Comparison of ENCODE assay signal across 32 mouse cellular contexts in the genomic region with DNA sequence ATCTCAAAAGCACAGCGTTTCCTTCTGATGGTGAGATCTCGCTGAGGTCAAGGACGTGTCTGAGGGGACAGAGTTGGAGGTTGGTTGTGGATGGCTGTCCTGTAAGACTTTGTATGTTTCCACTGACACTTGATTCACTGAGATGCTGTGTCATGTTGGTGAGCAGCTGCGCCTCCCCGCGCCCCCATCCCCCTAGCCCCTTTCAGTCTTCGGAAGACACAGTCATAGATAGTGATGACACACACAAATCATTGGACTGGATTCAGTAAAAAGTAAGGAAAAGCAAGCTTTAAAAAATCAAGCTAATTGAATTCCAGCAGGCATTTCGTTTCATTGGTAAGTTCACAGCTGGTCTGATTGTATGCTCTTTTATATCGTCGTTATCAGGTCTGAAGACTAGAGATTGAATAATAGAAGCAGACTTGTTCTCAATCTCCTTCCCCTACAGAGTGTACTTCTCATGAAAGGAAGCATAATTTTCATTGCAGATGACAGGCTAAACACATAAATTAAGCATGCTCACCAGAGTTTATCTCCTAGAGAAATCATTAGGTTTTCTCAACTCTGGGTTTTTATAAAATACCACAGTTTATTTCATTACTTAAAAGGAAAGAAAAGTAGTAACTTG.
A peak's percentile ranks its signal among the peaks of the same experiment; 100 is the strongest.
DNase-seq lines count a peak whose midpoint lies in the region; ATAC-seq and TF ChIP-seq lines count a peak whose summit lies in the region.
"Had no signal": no experiment of that assay in that cellular context is flagged by ENCODE, and none has a peak within 500 bp of the region (broad histone marks: within the 10 kb centered on the region; RNA-seq: fewer than 3 reads in every experiment).

No protein-coding gene starts in this region.

- H3K27ac ChIP-seq in forebrain, embryonic 14.5 days (ENCODE audit: low read depth, low read length) = no peak overlapping the region
- H3K27ac ChIP-seq in forebrain, embryonic 12.5 days = no peak overlapping the region
- H3K27ac ChIP-seq: embryonic facial prominence, embryonic 10.5 days; embryonic facial prominence, embryonic 13.5 days; gastrocnemius, adult 2 months; heart, adult 2 months; heart, embryonic 10.5 days; heart, embryonic 13.5 days; hindbrain, embryonic 14.5 days; hindbrain, postnatal 0 days had no signal

- no peaks in the 10 kb centered on the region for H3K4me1 ChIP-seq in forebrain, embryonic 14.5 days (ENCODE audit: control insufficient read depth, insufficient read depth, low read length)
- peaks cover 5% of the 10 kb centered on the region; the same call in 1 of the 2 replicates for H3K4me1 ChIP-seq in forebrain, embryonic 12.5 days
- H3K4me1 ChIP-seq: embryonic facial prominence, embryonic 13.5 days had no signal

- peak; percentile 60; the same call in 1 of the 2 replicates for ATAC-seq in forebrain, embryonic 14.5 days
- ATAC-seq in forebrain, embryonic 12.5 days (ENCODE audit: low FRiP score) = no peak
- no peak for ATAC-seq in granulocyte monocyte progenitor cell, adult 5-6 weeks (replicated peaks; ENCODE audit: poor library complexity, severe bottlenecking)
- ATAC-seq in megakaryocyte-erythroid progenitor cell, adult 5-6 weeks (replicated peaks; ENCODE audit: low FRiP score, low TSS enrichment, poor library complexity, severe bottlenecking) = no peak
- ATAC-seq: hindbrain, postnatal 0 days; inflammation-experienced regulatory T-cells, adult 6 months; intestine, embryonic 16.5 days; Patski had no signal

- no peaks in the 10 kb centered on the region for H3K27me3 ChIP-seq in forebrain, embryonic 14.5 days (replicated peaks; ENCODE audit: control insufficient read depth, insufficient read depth, low read length)
- H3K27me3 ChIP-seq in forebrain, embryonic 12.5 days = no peaks in the 10 kb centered on the region
- H3K27me3 ChIP-seq: CH12.LX; embryonic facial prominence, embryonic 13.5 days; heart, embryonic 13.5 days; Patski had no signal

- peak; percentile 8 for DNase-seq in adrenal gland, postnatal 10 days
- no peak for DNase-seq in adrenal gland, adult 8-10 months
- peak; percentile 26 for DNase-seq in forebrain, embryonic 14.5 days (ENCODE audit: low spot score)
- peak; percentile 28 for DNase-seq in brain, embryonic 14.5 days (ENCODE audit: low read depth)
- DNase-seq: B cell, adult 2 months; cerebellum, adult 11-12 months; cerebellum, adult 8-10 months; cerebellum, postnatal 10 days; cerebellum, postnatal 36 days; embryo, embryonic 11 days; gastrocnemius, adult 2 months; gastrocnemius, postnatal 25 days; heart, adult 2 months; heart, postnatal 14 days; heart, postnatal 4 days; kidney, adult 18-20 months; kidney, adult 9 months had no signal

- H3K36me3 ChIP-seq in forebrain, embryonic 14.5 days (ENCODE audit: control insufficient read depth, insufficient read depth, low read length) = no peaks in the 10 kb centered on the region
- no peaks in the 10 kb centered on the region for H3K36me3 ChIP-seq in forebrain, embryonic 12.5 days (replicated peaks)
- H3K36me3 ChIP-seq: embryonic facial prominence, embryonic 10.5 days; embryonic facial prominence, embryonic 13.5 days; G1E; heart, embryonic 10.5 days; heart, embryonic 13.5 days had no signal

- H3K9me3 ChIP-seq in forebrain, embryonic 14.5 days (replicated peaks; ENCODE audit: control insufficient read depth, low read length) = no peaks in the 10 kb centered on the region
- no peaks in the 10 kb centered on the region for H3K9me3 ChIP-seq in forebrain, embryonic 12.5 days
- H3K9me3 ChIP-seq: embryonic facial prominence, embryonic 10.5 days; embryonic facial prominence, embryonic 13.5 days; heart, embryonic 10.5 days; heart, embryonic 13.5 days had no signal

- 78% methylated on average over 10 of the region's 10 CpGs for WGBS in forebrain, embryonic 14.5 days
- 81% methylated on average over 10 of the region's 10 CpGs for WGBS in forebrain, embryonic 12.5 days

- no peak for TF ChIP-seq CTCF in brain, embryonic 14.5 days (IDR thresholded peaks at IDR 0.05; ENCODE audit: borderline replicate concordance, extremely low read depth, insufficient read depth, insufficient read length)

- H3K4me3 ChIP-seq in forebrain, embryonic 14.5 days (ENCODE audit: low read depth, low read length) = no peak overlapping the region
- H3K4me3 ChIP-seq in forebrain, embryonic 12.5 days (replicated peaks) = no peak overlapping the region
- H3K4me3 ChIP-seq: embryonic facial prominence, embryonic 10.5 days; embryonic facial prominence, embryonic 13.5 days; erythroblast, embryonic 14.5 days; gastrocnemius, adult 2 months; heart, adult 2 months; heart, embryonic 10.5 days; heart, embryonic 13.5 days had no signal

- no peak for TF ChIP-seq POLR2A in brain, embryonic 14.5 days (IDR thresholded peaks at IDR 0.05; ENCODE audit: borderline replicate concordance, extremely low read depth, insufficient read depth, insufficient read length, poor library complexity, severe bottlenecking)

- no peak overlapping the region for H3K9ac ChIP-seq in forebrain, embryonic 14.5 days (ENCODE audit: low read length)
- no peak overlapping the region for H3K9ac ChIP-seq in forebrain, embryonic 12.5 days
- H3K9ac ChIP-seq: embryonic facial prominence, embryonic 13.5 days; heart, embryonic 13.5 days; hindbrain, embryonic 14.5 days had no signal

- H3K4me2 ChIP-seq in forebrain, embryonic 14.5 days (ENCODE audit: low read length) = no peak overlapping the region
- H3K4me2 ChIP-seq in forebrain, embryonic 12.5 days = no peak overlapping the region
- H3K4me2 ChIP-seq: embryonic facial prominence, embryonic 13.5 days; heart, embryonic 13.5 days; hindbrain, embryonic 14.5 days had no signal
